Mouse (Mus musculus) layer of hippocampus, postnatal 10 days (tissue): ENCODE results near the gene Olfr96. TPM values are rescaled to one million over a fixed set of nuclear protein-coding genes. Genes with fewer than 3 reads are reported as not detected.

Experiments
- DNase-seq, 2 experiments: peaks; one replicate each; pipeline ENCODE4 v3.0.0; 2021; ENCODE audit warnings: low spot score in 2 of 2
- total RNA-seq, 2 experiments: library from RNA; stranded (reverse); gene quantifications; 2 replicates each; pipeline ENCODE4 v1.2.3; 2021

Olfr96 gene
- total RNA-seq, 2 experiments from 2014 or later = not detected

GRCm38 (mm10) chr17:37270058-37270701, 50.2 kb downstream of the Olfr96 start, which contains the start of gene H2-M3:
Gene H2-M3 (plus strand): TSS chr17:37270220.
- peak; percentile 94 to 95 for DNase-seq

- no peak for DNase-seq
Measured at GRCm38 (mm10) chr17:37270702-37271092, 50.8 kb downstream of the Olfr96 start.

- no peak for DNase-seq
Measured at GRCm38 (mm10) chr17:37275626-37276248, 55.8 kb downstream of the Olfr96 start.

Other genes with a start within 250 kb of the Olfr96 start
- gene 2410137M14Rik, start 238.9 kb upstream of the Olfr96 start, total RNA-seq = under 1 TPM; 0.53 to 0.83 TPM
- 1 to 10 TPM; 3.2 to 3.7 TPM for gene H2-M5, start 230.6 kb upstream of the Olfr96 start, total RNA-seq
- gene Zfp57, start 219.0 kb upstream of the Olfr96 start, total RNA-seq = 10 to 100 TPM; 73.3 to 83.7 TPM
- gene Mog, start 196.7 kb upstream of the Olfr96 start, total RNA-seq = 1 to 10 TPM; 3.2 to 4.3 TPM
- 100 to 1,000 TPM; 594 to 649 TPM for gene Gabbr1, start 174.2 kb upstream of the Olfr96 start, total RNA-seq
- gene Olfr90, start 131.6 kb upstream of the Olfr96 start, total RNA-seq = not detected
- gene Olfr91, start 121.9 kb upstream of the Olfr96 start, total RNA-seq = not detected
- gene Olfr92, start 100.1 kb upstream of the Olfr96 start, total RNA-seq = not detected
- gene Olfr93, start 58.7 kb upstream of the Olfr96 start, total RNA-seq = not detected
- gene Ubd, start 26.3 kb upstream of the Olfr96 start, total RNA-seq = not detected
- gene Olfr94, start 19.2 kb upstream of the Olfr96 start, total RNA-seq = not detected
- not detected for gene Olfr95, start 7.0 kb upstream of the Olfr96 start, total RNA-seq
- gene Olfr97, start 17.2 kb downstream of the Olfr96 start, total RNA-seq = not detected
- not detected for gene Olfr98, start 43.6 kb downstream of the Olfr96 start, total RNA-seq
- gene H2-M3, start 50.1 kb downstream of the Olfr96 start, total RNA-seq = 1 to 10 TPM; 1.7 to 2.5 TPM
- not detected for gene Olfr99, start 63.3 kb downstream of the Olfr96 start, total RNA-seq
- gene Olfr101, start 84.2 kb downstream of the Olfr96 start, total RNA-seq = not detected
- gene Olfr102, start 96.9 kb downstream of the Olfr96 start, total RNA-seq = not detected
- not detected for gene Olfr103, start 119.6 kb downstream of the Olfr96 start, total RNA-seq
- gene Olfr104-ps, start 139.4 kb downstream of the Olfr96 start, total RNA-seq = not detected
- not detected for gene Olfr105-ps, start 158.9 kb downstream of the Olfr96 start, total RNA-seq
- gene Olfr106-ps, start 170.2 kb downstream of the Olfr96 start, total RNA-seq = not detected
- gene Olfr107, start 179.1 kb downstream of the Olfr96 start, total RNA-seq = under 1 TPM in 1 of 2 experiments, not detected in 1; 0.11 TPM
- not detected for gene Olfr108, start 225.3 kb downstream of the Olfr96 start, total RNA-seq
- not detected for gene Olfr109, start 238.8 kb downstream of the Olfr96 start, total RNA-seq